Mouse (Mus musculus): ENCODE results near the gene Zfp94. TPM values are rescaled to one million over a fixed set of nuclear protein-coding genes. Genes with fewer than 3 reads are reported as not detected.

Zfp94 gene
- 10 to 100 TPM; 12.1 to 12.7 TPM for total RNA-seq (2021)
- long read RNA-seq, partial matches to known transcripts, result 1 of 17 reads
- long read RNA-seq, other reads (novel, unspliced or antisense), result 13 of 17 reads

DNA sequence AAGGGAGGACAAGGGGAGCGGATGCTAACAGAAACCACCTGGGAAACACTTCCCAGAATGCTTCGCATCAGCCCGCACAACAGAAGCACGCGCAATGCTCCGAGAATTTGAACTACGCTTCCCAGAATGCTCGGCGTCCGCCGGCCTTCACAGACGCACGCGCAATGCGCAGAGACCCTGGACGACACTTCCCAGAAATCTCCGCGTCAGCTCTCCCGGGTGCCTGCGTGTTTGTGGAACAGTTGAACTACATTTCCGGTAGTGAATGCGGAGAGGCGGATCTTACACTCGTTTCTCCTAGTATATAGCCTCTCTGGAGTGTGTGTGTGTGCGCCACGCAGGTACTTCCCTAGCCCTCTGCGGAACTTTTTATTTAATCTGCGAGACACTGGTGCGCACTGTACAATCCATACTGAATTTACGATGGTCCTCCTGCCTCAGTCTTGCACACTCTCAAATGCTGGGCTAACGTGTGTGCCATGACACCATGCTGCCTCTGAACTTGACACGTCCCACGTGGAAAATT is at the start of gene Zfp94:
TSS of gene Zfp94 (minus strand) at position 100 of the 526 bp plus-strand sequence.
- peak; percentile 97 to 99 for DNase-seq (ENCODE audit: low spot score in 2 of 2)

DNA sequence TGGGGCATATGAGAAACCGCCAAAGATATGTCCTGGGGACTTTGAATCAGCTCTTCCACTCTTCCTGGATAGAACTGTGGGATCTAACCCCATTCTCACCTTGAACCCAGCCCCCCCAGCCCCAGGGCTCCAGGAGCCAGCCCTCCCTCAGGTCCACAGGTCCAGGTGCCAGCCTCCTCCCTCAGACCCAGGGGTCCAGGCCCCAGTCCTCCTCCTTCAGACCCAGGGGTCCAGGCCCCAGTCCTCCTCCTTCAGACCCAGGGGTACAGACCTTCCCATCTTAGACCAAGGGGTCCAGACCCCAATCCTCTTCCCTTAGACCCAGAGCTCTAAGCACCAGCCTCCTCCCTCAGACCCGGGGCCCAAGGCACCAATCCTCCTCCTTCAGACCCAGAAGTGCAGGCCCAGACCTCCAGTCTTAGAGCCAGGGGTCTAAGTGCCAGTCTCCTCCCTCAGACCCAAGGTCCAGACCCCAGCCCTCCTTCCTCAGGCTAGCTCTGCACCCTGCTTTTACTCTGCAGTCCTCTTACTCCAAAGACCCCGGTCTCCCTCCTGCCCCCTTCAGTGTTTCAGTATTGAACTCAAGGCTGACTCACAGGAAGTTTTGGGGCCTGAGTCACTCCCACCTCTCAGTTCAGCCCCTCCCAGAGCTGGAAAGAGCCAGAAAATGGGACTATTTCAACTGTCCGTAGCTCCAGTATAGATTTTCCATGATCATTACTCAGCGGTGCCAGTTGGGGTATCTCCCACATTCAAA is 49.0 kb upstream of the Zfp94 start:
- DNase-seq (ENCODE audit: low spot score in 2 of 2), result no peak

GRCm38 (mm10) chr7:24364827-24365226 is 48.4 kb upstream of the Zfp94 start:
- peak; percentile 71 to 91 for DNase-seq (ENCODE audit: low spot score in 2 of 2)

DNA sequence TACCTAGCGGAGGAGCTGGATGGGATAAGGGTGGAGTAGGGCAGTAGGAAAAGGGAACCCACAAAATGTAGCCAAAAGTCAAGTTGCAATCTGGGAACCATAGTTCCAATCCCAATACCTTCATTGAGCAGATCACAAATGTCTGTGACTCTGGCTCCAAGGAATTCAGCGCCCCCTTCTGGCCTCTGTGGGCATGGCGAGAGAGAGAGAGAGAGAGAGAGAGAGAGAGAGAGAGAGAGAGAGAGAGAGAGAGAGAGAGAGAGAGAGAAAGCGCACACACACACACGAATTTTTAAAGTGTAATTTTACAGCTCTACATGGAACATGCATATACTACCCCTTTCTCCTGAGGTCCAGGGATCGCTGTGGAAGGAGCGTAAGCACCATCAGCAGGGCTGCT is 46.8 kb upstream of the Zfp94 start:
- peak in 1 of 2 experiments; percentile 58 for DNase-seq (ENCODE audit: low spot score in 2 of 2)

DNA sequence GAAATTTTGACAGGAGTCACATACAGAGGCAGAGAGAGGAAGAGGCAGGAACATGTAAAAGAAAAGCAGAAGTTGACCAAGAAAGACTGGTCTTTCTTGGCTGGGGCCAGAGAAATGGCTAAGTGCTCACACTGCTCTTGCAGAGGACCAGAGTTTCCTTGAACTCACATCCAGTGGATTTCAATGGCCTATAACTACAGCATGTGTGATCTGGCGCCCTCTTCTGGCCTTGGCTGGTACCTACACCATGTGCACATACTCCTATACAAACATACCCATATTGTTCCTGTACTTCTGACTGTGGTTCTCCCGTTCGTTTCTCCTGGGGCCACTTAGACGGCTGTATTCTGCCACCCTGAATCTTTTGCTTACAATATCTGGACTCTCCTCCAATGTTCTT is 44.5 kb upstream of the Zfp94 start:
- no peak for DNase-seq (ENCODE audit: low spot score in 2 of 2)

GRCm38 (mm10) chr7:24359269-24359668 is 42.8 kb upstream of the Zfp94 start:
- no peak for DNase-seq (ENCODE audit: low spot score in 2 of 2)

DNA sequence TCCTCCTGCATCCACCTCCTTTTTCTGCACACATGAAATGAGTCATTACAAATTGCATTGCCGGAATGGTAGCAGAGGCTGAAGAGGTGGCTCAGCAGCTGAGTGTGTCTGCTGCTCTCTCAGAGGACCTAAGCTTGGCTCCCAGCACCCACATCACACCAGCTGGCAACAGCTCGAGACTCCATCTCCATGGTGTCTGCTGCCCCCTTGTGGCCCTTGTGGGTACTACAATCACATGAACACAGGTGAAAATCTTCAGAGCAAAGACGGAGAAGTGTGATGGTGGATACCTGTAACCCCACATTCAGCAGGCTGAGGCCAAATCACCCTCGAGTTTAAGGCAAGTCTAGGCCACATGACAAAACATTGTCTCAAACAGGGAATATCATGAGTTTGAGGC is 41.4 kb upstream of the Zfp94 start:
- no peak for DNase-seq (ENCODE audit: low spot score in 2 of 2)

DNA sequence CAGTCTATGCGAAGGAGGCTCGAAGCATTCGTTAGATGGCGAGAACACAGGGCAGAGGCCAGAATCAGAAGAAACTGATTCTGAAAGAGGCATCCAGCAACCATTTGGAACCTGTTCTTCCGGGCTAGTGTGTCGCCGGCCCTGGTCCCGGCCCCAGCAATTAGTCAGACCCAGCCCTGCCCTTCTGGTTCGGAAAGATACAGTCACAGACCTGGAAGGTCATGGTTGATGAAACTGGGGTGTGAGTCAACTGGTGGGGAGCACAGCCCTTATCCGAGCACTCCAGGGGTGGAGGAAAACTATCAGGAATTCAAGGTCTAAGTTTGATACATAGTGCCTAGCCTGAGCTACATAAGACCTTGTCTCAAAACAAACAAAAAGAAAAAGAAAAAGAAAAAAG is 39.6 kb upstream of the Zfp94 start:
- DNase-seq (ENCODE audit: low spot score in 2 of 2), result no peak

GRCm38 (mm10) chr7:24355646-24356045 is 39.2 kb upstream of the Zfp94 start:
- DNase-seq (ENCODE audit: low spot score in 2 of 2), result no peak

DNA sequence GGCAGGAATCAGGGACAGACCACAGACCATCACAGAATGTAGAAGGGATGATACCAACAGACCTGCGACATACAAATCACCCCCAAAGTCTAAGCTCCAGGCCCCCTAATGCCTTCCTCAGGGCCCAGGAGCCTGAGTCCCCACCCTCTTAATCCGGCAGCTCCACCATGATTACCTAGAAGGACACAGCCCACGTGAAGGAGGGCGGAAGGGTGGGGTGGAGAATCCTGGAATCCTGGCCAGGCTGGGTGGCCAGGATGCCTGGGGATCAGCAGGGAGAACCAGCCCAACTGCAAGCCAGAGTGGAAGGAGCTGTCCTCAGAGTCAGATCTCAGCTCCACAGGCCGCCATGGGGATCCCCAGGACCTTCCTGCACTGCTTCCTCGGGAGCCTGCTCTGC is 32.4 kb upstream of the Zfp94 start, which contains the start of gene Lypd5:
TSS of gene Lypd5 (plus strand) at position 301 of the 400 bp plus-strand sequence.
- DNase-seq (ENCODE audit: low spot score in 2 of 2), result no peak

DNA sequence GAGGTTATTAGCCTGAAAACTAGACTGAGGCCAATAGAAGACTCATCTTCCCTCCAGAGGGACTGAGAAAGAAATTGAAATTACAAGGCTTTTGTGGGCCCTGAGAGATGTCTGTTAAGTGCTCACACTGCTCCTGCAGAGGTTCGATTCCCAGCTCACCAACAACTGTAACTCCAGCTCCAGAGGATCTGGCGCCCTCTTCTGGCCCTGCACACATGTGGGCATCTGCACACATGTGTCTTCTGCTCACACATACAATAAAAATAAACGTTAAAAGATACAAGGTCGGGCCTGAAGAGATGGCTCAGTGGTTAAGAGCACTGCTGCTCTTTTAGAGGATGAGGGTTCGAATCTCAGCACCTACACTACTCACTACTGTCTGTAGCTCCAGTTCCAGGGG is 30.0 kb upstream of the Zfp94 start:
- no peak for DNase-seq (ENCODE audit: low spot score in 2 of 2)

DNA sequence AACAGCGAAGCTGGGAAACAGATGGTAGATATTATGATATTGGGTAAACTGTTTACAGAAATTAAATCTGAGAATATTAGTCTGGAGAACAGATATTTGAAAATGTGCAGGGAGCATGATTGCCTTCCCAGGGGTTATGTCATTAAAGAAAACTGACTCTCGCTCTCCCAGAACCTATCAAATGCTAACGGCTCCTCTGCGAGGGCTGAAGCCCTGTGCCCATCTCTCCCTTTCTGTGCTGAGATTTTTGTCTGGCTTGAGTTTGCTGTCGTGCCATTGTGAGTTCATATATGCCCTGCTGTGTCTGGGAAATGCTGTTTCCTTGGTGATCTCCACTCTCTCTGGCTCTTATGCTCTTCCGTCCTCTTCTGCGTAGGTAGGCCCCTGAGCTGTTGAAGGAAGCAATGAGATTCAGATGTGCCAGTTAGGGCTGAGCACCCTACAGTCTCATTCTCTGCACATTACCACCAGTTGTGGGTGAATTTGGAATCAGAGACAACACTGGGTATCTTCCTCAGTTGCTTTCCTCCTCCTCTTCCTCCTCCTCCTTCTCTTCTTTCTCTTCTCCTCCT is 27.3 kb upstream of the Zfp94 start:
- peak in 1 of 2 experiments; percentile 41 for DNase-seq (ENCODE audit: low spot score in 2 of 2)

GRCm38 (mm10) chr7:24338241-24338640 is 21.8 kb upstream of the Zfp94 start:
- no peak for DNase-seq (ENCODE audit: low spot score in 2 of 2)

- DNase-seq (ENCODE audit: low spot score in 2 of 2), result peak; percentile 66 to 90
Measured at GRCm38 (mm10) chr7:24335699-24336309, 19.3 kb upstream of the Zfp94 start.

DNA sequence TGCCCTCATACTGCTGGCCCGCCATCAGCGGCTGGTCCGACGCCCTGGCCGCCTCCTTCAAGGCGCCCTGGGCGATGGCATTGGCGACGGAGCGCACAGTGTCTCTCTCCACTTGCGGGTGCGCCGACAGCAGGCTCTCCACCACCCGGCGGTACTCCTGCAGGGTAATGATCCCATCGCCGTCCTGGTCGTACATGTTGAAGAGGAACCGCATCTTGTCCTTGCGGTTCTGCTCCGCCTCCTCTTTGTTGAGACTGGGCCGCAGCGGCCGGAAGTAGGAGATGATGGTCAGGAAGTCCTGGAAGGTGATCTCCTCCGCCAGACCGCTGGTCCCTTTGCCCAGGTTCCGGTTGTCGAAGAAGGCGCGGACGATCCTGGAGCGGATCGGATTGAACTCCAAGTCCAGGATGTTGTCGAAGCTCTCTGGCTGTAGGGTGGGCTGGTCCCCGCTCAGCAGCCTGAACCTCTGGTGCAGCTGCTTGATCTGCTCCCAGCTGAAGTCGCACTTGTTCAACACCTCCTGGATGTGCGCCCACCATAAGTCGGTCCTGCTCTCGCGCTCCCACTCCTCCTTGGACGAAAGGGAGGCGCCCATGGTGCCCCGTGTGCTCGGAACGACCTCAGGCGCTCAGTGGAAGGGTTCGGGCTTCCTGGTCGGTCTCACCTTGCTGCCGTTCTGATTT is 17.0 kb upstream of the Zfp94 start, which contains the start of gene Tescl:
TSS of gene Tescl (minus strand) at position 633 of the 683 bp plus-strand sequence.
- DNase-seq (ENCODE audit: low spot score in 2 of 2), result no peak

DNA sequence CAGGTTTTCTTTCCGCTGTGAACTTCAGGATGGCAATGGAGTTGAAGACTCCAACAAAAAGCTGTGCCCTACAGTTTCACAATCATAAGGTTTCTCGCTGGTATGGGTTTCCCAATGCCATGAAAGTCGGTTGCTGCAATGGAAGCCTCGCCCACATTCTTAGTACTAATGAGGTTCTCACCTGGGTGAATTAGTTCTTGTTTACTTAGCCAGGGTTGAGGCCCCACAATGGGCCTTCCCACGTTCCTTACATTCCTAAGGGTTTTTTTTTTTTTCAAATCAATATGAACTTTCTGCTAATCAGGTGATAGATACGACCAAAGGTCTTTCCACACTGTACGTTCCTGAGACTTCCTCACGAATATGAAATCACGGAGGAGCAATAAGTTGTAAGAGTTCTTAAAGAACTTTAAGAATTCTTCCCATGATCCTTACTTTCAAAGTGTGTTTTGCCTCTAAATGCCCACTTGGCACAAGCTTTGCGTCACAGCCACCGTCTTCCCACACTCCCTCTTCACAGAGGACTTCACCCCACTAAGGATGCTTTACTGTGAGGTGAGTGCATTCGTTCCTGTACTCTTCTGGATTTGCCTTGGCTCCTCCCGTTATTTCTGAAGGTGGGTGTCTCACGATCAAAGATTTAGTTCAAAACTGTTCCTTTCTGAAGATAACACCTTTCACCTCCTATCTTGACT is 11.0 kb upstream of the Zfp94 start:
- no peak for DNase-seq (ENCODE audit: low spot score in 2 of 2)

DNA sequence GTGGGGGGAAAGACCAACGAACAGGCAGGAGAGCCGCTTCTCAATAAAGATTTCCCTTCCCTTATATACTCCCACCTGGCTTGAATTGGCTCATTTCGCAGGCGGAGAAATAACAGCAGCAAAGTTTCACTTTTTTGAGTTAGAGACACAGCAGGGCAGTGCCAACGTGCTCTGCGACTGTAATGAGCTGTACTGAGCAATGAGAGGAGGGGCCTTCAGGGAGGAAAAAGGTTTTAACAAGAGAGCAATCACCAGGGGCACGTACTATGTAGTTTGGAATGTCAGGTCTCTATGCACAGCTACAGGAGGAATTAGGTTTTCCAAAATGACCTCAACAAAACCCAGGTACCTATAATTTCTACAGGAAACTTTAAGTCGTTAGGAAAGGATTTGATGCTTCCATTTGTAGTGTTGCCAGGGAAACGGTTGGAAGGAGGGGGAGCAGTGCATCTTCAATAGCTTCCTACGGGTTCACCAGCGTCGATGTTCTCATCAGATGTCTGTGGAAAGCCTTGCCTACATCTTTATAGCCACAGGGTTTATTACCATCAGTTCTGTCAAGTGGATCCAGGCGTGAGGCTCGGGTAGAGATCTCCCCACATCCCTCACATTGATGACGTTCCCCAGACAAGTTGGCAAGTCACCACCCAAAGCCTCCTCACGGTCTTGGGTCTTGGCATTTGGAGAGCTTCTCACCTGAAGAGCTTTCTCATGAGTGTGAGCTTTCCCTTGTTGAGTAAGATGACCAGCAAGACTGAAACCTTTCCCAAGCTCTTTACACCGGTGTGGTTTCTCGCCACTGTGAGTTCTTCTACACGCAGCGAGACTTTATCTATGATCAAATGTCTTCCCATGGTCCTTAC is 10.0 kb upstream of the Zfp94 start:
- peak in 1 of 2 experiments; percentile 19 for DNase-seq (ENCODE audit: low spot score in 2 of 2)

DNA sequence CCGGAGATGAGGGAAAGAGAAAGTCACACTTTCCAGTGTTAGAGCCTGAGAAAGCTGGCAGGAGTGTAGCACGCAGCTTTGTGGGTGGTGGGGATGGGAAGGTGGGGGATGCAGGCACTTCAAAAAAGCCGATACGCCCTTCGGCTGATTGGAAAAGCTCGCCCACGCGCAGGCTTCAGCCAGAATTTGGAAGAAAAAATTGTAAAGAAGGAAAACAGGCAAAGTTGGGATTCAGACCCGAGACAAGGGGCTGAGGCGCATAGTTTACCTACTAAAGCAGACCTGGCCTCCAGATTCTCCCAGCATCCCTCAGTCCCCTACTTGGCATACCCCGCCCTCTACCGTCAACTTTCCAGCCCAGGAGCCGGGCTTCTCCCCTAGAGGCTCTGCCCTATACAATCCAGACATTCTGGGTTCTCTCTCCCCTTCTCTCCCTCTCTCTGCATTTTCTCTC is 9.2 kb upstream of the Zfp94 start:
- peak; percentile 16 to 68 for DNase-seq (ENCODE audit: low spot score in 2 of 2)

DNA sequence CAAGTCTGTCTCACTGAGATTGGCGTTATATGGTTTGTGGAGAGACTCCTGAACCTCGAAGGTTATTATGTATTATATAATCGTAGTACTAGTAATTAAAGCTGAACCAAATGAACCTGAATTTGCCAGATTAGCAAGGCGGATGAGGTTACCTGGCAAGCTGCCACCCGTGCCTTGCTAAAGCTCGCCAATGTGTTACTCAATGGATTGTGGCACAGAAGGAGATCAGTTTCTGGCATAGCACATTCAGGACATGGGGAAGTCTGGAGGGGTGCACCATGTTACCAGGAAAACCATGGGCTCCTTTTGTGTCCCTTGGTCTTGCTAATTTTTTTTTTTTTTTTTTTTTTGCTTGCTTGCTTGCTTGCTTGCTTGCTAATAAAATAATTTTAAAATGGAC is 8.7 kb upstream of the Zfp94 start:
- DNase-seq (ENCODE audit: low spot score in 2 of 2), result peak in 1 of 2 experiments; percentile 59

DNA sequence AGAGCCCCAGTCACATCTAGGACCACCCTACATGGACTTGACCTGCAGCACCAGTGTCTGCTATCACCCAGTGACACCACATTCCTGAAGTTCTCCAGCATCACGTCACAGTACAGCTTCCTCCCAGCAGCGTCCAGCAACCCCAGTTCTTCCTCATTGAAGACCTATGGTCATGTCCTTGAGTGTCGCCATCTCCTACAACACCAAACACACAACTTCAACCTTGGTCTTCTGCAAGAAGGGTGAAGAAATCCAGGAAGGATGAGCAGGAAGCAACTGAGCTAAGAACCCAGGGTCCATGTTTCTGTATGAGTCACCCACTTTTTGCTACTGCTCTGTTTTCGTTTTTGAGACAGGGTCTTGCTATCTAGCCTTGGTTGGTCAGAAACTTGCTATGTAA is 6.1 kb upstream of the Zfp94 start:
- no peak for DNase-seq (ENCODE audit: low spot score in 2 of 2)
